Mouse (Mus musculus) ES-E14 (cell line): ENCODE measurements around the gene Smarca2. TPM values are rescaled to one million over a fixed set of nuclear protein-coding genes. Genes with fewer than 3 reads are reported as not detected.

Source experiments
- DNase-seq: peaks from one replicate; pipeline ENCODE4 v3.0.0-alpha.2; 2013; ENCODE audit warnings: low read depth, low spot score
- H3K27ac ChIP-seq: 2 replicates; pipeline ENCODE4 v1.5.1; 2012; ENCODE audit warnings: low read depth, mild to moderate bottlenecking, low read length, moderate library complexity, mixed read lengths; ENCODE audit not compliant: poor library complexity, insufficient read depth, severe bottlenecking
- H3K36me3 ChIP-seq: 2 replicates; pipeline ENCODE4 v1.6.1; 2012; ENCODE audit warnings: mild to moderate bottlenecking, low read length, moderate library complexity, mixed read lengths; ENCODE audit not compliant: control insufficient read depth, poor library complexity, insufficient read depth, severe bottlenecking
- H3K4me1 ChIP-seq, 2 experiments: fragments of 150-350 bp in 1 of 2; sonication (generic) in 1 of 2; 2 replicates each; pipeline ENCODE4 v1.6.1; 2012; ENCODE audit warnings: low read length in 2 of 2, mild to moderate bottlenecking in 1 of 2, mixed read lengths in 1 of 2; ENCODE audit not compliant: control insufficient read depth in 2 of 2, insufficient read depth in 2 of 2, poor library complexity in 1 of 2
- H3K4me3 ChIP-seq, 2 experiments: fragments of 150-350 bp in 1 of 2; sonication (generic) in 1 of 2; 2 replicates each; pipeline ENCODE4 v1.5.1; 2012; ENCODE audit warnings: low read length in 2 of 2, low read depth in 1 of 2, mild to moderate bottlenecking in 1 of 2, mixed read lengths in 1 of 2; ENCODE audit not compliant: insufficient read depth in 1 of 2, poor library complexity in 1 of 2, severe bottlenecking in 1 of 2
- H3K9ac ChIP-seq: 2 replicates; pipeline ENCODE4 v1.6.1; 2012; ENCODE audit warnings: low read depth, mild to moderate bottlenecking, low read length, mixed read lengths; ENCODE audit not compliant: poor library complexity, insufficient read depth, severe bottlenecking
- H3K9me3 ChIP-seq: fragments of 150-350 bp; sonication (generic); 2 replicates; pipeline ENCODE4 v1.6.1; 2012; ENCODE audit warnings: low read depth, mild to moderate bottlenecking, low read length; ENCODE audit not compliant: control insufficient read depth, insufficient read depth
- CHD2 ChIP-seq: IDR thresholded peaks from 2 replicates; pipeline ENCODE4 v1.6.1; 2014; ENCODE audit warnings: mild to moderate bottlenecking, low read depth, low read length, inconsistent platforms
- HCFC1 ChIP-seq: IDR thresholded peaks from 2 replicates; pipeline ENCODE4 v1.6.1; 2012; ENCODE audit warnings: low read length, inconsistent platforms, borderline replicate concordance; ENCODE audit not compliant: insufficient read depth
- MAFK ChIP-seq: IDR thresholded peaks from 2 replicates; pipeline ENCODE4 v1.6.1; 2014; ENCODE audit warnings: mild to moderate bottlenecking, low read depth, low read length, inconsistent platforms; ENCODE audit not compliant: insufficient read depth
- ZC3H11A ChIP-seq: IDR thresholded peaks from 2 replicates; pipeline ENCODE4 v1.6.1; 2012; ENCODE audit warnings: low read depth, mild to moderate bottlenecking, inconsistent platforms, low read length, borderline replicate concordance
- ZNF384 ChIP-seq: IDR thresholded peaks from 2 replicates; pipeline ENCODE4 v1.6.1; 2012; ENCODE audit warnings: low read depth, low read length, inconsistent platforms
- in situ Hi-C, 2 experiments: fragments of 600-800 bp; cut with MboI; formaldehyde crosslinking; loops; one replicate each; pipeline ENCODE4 v1.15.1; 2025; ENCODE audit warnings: low sequenced_read_pairs in 2 of 2, inconsistent platforms in 1 of 2; ENCODE audit not compliant: unreplicated experiment in 2 of 2
- total RNA-seq: library from RNA; depleted of rRNA; stranded (reverse); fragments of 300-350 nt; gene quantifications from 2 replicates; pipeline ENCODE4 v1.2.3, GENCODE M21; 2012

Gene Smarca2
- total RNA-seq, 1 experiment: 3.7 TPM

- H3K4me3 ChIP-seq: no peak overlapping the region
- TF ChIP-seq HCFC1 (no peak), CHD2 (no peak), ZC3H11A (no peak), MAFK (no peak), ZNF384 (no peak)
- H3K4me1 ChIP-seq: peaks cover 0 to 2% of the 10 kb centered on the region in 2 experiments; a peak in 1 of 4 replicates
- no peak for DNase-seq
- no peak overlapping the region for H3K27ac ChIP-seq
- no peak overlapping the region for H3K9ac ChIP-seq
- no peaks in the 10 kb centered on the region for H3K9me3 ChIP-seq
- in situ Hi-C loops: no loop called here
- H3K36me3 ChIP-seq: no peaks in the 10 kb centered on the region
Observed at GRCm38 (mm10) chr19:26706910-26707309, 102.1 kb downstream of the Smarca2 start.

- DNase-seq: no peak
- H3K4me3 ChIP-seq: no peak overlapping the region
- TF ChIP-seq ZNF384 (no peak), CHD2 (no peak), ZC3H11A (no peak), MAFK (no peak), HCFC1 (no peak)
- no peak overlapping the region for H3K9ac ChIP-seq
- in situ Hi-C loops: no loop called here
- no peaks in the 10 kb centered on the region for H3K9me3 ChIP-seq
- peaks cover 0 to 2% of the 10 kb centered on the region in 2 experiments; a peak in 1 of 4 replicates for H3K4me1 ChIP-seq
- H3K27ac ChIP-seq: no peak overlapping the region
- no peaks in the 10 kb centered on the region for H3K36me3 ChIP-seq
Observed at GRCm38 (mm10) chr19:26709095-26709494, 104.2 kb downstream of the Smarca2 start.

- H3K27ac ChIP-seq: no peak overlapping the region
- in situ Hi-C loops: no loop called here
- TF ChIP-seq ZC3H11A: no peak
- 0 out of 2 replicates have a peak, but pooled peaks have one; percentile 12 for TF ChIP-seq ZNF384
- DNase-seq: peak; percentile 46
- no peaks in the 10 kb centered on the region for H3K9me3 ChIP-seq
- no peak overlapping the region for H3K9ac ChIP-seq
- H3K4me3 ChIP-seq: no peak overlapping the region
- peaks cover 0 to 5% of the 10 kb centered on the region in 2 experiments; a peak in 2 of 4 replicates for H3K4me1 ChIP-seq
- H3K36me3 ChIP-seq: no peaks in the 10 kb centered on the region
Observed at GRCm38 (mm10) chr19:26711268-26711667, 106.4 kb downstream of the Smarca2 start.

GRCm38 (mm10) chr19:26716217-26716616 is 111.4 kb downstream of the Smarca2 start:
- no peak overlapping the region for H3K27ac ChIP-seq
- no peaks in the 10 kb centered on the region for H3K36me3 ChIP-seq
- H3K4me1 ChIP-seq: peaks cover 0 to 3% of the 10 kb centered on the region in 2 experiments; a peak in 2 of 4 replicates
- in situ Hi-C loops: no loop called here
- H3K9me3 ChIP-seq: no peaks in the 10 kb centered on the region
- DNase-seq: no peak
- TF ChIP-seq CHD2 (no peak), HCFC1 (no peak), ZNF384 (no peak), MAFK (no peak), ZC3H11A (no peak)
- H3K4me3 ChIP-seq: peak overlapping the region; percentile 15 to 17; a peak in 1 of 4 replicates
- no peak overlapping the region for H3K9ac ChIP-seq

- in situ Hi-C loops: no loop called here
- H3K27ac ChIP-seq: no peak overlapping the region
- no peaks in the 10 kb centered on the region for H3K36me3 ChIP-seq
- H3K9ac ChIP-seq: no peak overlapping the region
- DNase-seq: no peak
- H3K9me3 ChIP-seq: no peaks in the 10 kb centered on the region
- no peak for TF ChIP-seq HCFC1
- TF ChIP-seq ZC3H11A: no peak
- TF ChIP-seq ZNF384: no peak
- no peak for TF ChIP-seq MAFK
- TF ChIP-seq CHD2: no peak
- peaks cover 0 to 3% of the 10 kb centered on the region in 2 experiments; a peak in 2 of 4 replicates for H3K4me1 ChIP-seq
- H3K4me3 ChIP-seq: no peak overlapping the region
Observed at GRCm38 (mm10) chr19:26718221-26718620, 113.4 kb downstream of the Smarca2 start.
